Mouse (Mus musculus): ENCODE measurements around the gene Adgra3.

DNA sequence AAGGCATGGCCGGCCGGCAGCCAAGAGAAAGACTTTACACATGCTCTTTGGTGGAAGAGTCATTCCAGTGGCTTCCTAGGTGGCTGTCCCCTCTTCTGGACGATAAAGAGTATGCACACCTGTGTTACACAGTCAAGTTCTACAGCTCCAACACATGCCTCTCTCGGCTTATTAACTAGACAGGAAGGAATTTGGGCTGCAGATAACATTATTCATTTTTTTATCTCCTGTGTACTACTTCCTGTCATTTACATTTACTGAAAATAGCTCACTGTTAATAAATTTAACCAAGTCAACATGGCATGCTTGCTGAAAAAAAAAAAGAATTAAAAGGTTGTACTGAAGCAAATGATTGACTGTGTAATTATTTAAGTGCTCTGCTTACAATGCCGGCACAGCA is 78.1 kb downstream of the Adgra3 start:
- no peak for TF ChIP-seq POLR2A (IDR thresholded peaks at IDR 0.05; ENCODE audit: borderline replicate concordance, insufficient read depth, low read length)
- no peak for TF ChIP-seq CTCF (IDR thresholded peaks at IDR 0.05; ENCODE audit: borderline replicate concordance, insufficient read depth, low read depth, low read length)

Measured in cerebellum, adult 2 months (tissue).